ENCODE assay signal across 9 mouse cellular contexts in the genomic region with DNA sequence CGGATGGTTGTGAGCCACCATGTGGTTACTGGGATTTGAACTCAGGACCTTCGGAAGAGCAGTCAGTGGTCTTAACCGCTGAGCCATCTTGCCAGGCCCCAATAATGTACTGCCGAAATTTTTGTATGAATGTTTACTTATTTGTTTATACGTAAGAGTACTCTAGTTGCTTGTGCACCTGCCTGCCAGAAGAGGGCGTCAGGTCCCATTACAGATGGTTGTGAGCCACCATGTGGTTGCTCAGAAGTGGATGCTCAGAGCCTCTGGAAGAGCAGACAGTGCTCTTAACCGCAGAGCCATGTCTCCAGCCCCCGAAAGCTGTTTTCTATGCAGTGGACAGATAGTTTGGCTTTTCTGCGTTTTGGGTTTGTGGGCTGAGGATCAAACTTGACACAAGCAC. TPM values are rescaled to one million over a fixed set of nuclear protein-coding genes. Genes with fewer than 3 reads are reported as not detected.
DNase-seq lines count a peak whose midpoint lies in the region; ATAC-seq lines count a peak whose summit lies in the region.
"Had no signal": no experiment of that assay in that cellular context is flagged by ENCODE, and none has a peak within 500 bp of the region (broad histone marks: within the 10 kb centered on the region; RNA-seq: fewer than 3 reads in every experiment).

No protein-coding gene starts in this region.

- peaks cover 24% of the 10 kb centered on the region for H3K36me3 ChIP-seq in midbrain, embryonic 10.5 days
- 0 out of 2 replicates have a peak, but pooled peaks cover 4% of the 10 kb centered on the region for H3K36me3 ChIP-seq in midbrain, embryonic 16.5 days (ENCODE audit: control insufficient read depth, insufficient read depth, low read length)
- peaks cover 21% of the 10 kb centered on the region for H3K36me3 ChIP-seq in heart, embryonic 12.5 days

- peak overlapping the region; percentile 80 for H3K27ac ChIP-seq in midbrain, embryonic 10.5 days (replicated peaks)
- H3K27ac ChIP-seq in midbrain, embryonic 16.5 days (ENCODE audit: low read length), result no peak overlapping the region
- no peak overlapping the region for H3K27ac ChIP-seq in heart, embryonic 12.5 days (ENCODE audit: poor library complexity, severe bottlenecking)

- no peak for DNase-seq in frontal cortex, postnatal 36 days (ENCODE audit: low spot score in 2 of 2)
- DNase-seq in midbrain, embryonic 10.5 days (ENCODE audit: low spot score), result peak; percentile 50
- peak; percentile 70 for DNase-seq in embryo, embryonic 10 days (ENCODE audit: low spot score)
- DNase-seq in lung, postnatal 10 days, result peak; percentile 63
- DNase-seq in thymus, postnatal 4 days, result peak; percentile 62

- no peak overlapping the region for H3K9ac ChIP-seq in midbrain, embryonic 16.5 days (ENCODE audit: low read depth, low read length)
- H3K9ac ChIP-seq in heart, embryonic 12.5 days, result no peak overlapping the region

- H3K9me3 ChIP-seq in midbrain, embryonic 10.5 days (replicated peaks), result no peaks in the 10 kb centered on the region
- no peaks in the 10 kb centered on the region for H3K9me3 ChIP-seq in midbrain, embryonic 16.5 days (replicated peaks; ENCODE audit: control insufficient read depth, low read length, poor library complexity, severe bottlenecking)
- H3K9me3 ChIP-seq in heart, embryonic 12.5 days (replicated peaks), result no peaks in the 10 kb centered on the region

- no peaks in the 10 kb centered on the region for H3K27me3 ChIP-seq in midbrain, embryonic 10.5 days (ENCODE audit: low read depth, poor library complexity, severe bottlenecking)
- no peaks in the 10 kb centered on the region for H3K27me3 ChIP-seq in midbrain, embryonic 16.5 days (ENCODE audit: control insufficient read depth, insufficient read depth, low read depth, low read length)
- no peaks in the 10 kb centered on the region for H3K27me3 ChIP-seq in heart, embryonic 12.5 days (replicated peaks)

- peaks cover 38% of the 10 kb centered on the region for H3K4me1 ChIP-seq in midbrain, embryonic 10.5 days
- peaks cover 4% of the 10 kb centered on the region; the same call in 1 of the 2 replicates for H3K4me1 ChIP-seq in midbrain, embryonic 16.5 days (ENCODE audit: control insufficient read depth, insufficient read depth, low read length)
- H3K4me1 ChIP-seq in heart, embryonic 12.5 days (replicated peaks), result peaks cover 5% of the 10 kb centered on the region

- peak; percentile 57; the same call in 1 of the 2 replicates for ATAC-seq in frontal cortex, adult (ENCODE audit: low TSS enrichment)
- ATAC-seq in midbrain, embryonic 16.5 days, result no peak
- ATAC-seq in heart, embryonic 12.5 days (ENCODE audit: insufficient number of reproducible peaks, low FRiP score), result no peak

- H3K4me2 ChIP-seq in midbrain, embryonic 16.5 days (ENCODE audit: low read length), result no peak overlapping the region
- H3K4me2 ChIP-seq in heart, embryonic 12.5 days, result no peak overlapping the region

- H3K4me3 ChIP-seq in midbrain, embryonic 10.5 days, result no peak overlapping the region
- no peak overlapping the region for H3K4me3 ChIP-seq in midbrain, embryonic 16.5 days (ENCODE audit: low read depth, low read length)
- H3K4me3 ChIP-seq in heart, embryonic 12.5 days, result no peak overlapping the region
- H3K4me3 ChIP-seq: megakaryocyte, embryonic 14.5 days had no signal

- WGBS in midbrain, embryonic 10.5 days, result 45% methylated on average over 9 of the region's 9 CpGs
- WGBS in midbrain, embryonic 16.5 days, result 42% methylated on average over 9 of the region's 9 CpGs
- 53% methylated on average over 9 of the region's 9 CpGs for WGBS in heart, embryonic 12.5 days

RNA-seq across cellular contexts. Expression of gene Fgfbp3, which starts 21.6 kb away (rescaled TPM):
- polyA plus RNA-seq in midbrain, embryonic 10.5 days (2016; fragmentation: Nextera tagmentation; extraction: Ambion mirVana), result 23.9 and 33.3 TPM in 2 replicates
- polyA plus RNA-seq in midbrain, embryonic 16.5 days (2015; fragmentation: Nextera tagmentation; extraction: Ambion mirVana), result 38.9 and 44.4 TPM in 2 replicates
- polyA plus RNA-seq in heart, embryonic 12.5 days (2016; fragmentation: Nextera tagmentation; extraction: Ambion mirVana), result 5.2 and 5.3 TPM in 2 replicates

RNA-seq across cellular contexts. Expression of gene Btaf1, which starts 28.1 kb away (rescaled TPM):
- polyA plus RNA-seq in midbrain, embryonic 10.5 days (2016; fragmentation: Nextera tagmentation; extraction: Ambion mirVana), result 17.5 and 19.2 TPM in 2 replicates
- polyA plus RNA-seq in midbrain, embryonic 16.5 days (2015; fragmentation: Nextera tagmentation; extraction: Ambion mirVana), result 8.8 and 10.5 TPM in 2 replicates
- 13.8 and 14.1 TPM in 2 replicates for polyA plus RNA-seq in heart, embryonic 12.5 days (2016; fragmentation: Nextera tagmentation; extraction: Ambion mirVana)

Comparison
In these comparisons a context has a peak if more than half of its experiments do, and no peak if none do; other contexts are left out.
1. DNase-seq: peak in midbrain, embryonic 10.5 days (single experiment), embryo, embryonic 10 days (single experiment), lung, postnatal 10 days (single experiment) and thymus, postnatal 4 days (single experiment); none in frontal cortex, postnatal 36 days (0 of 2).